8 mouse cellular contexts compared by ENCODE assay signal in the genomic region with DNA sequence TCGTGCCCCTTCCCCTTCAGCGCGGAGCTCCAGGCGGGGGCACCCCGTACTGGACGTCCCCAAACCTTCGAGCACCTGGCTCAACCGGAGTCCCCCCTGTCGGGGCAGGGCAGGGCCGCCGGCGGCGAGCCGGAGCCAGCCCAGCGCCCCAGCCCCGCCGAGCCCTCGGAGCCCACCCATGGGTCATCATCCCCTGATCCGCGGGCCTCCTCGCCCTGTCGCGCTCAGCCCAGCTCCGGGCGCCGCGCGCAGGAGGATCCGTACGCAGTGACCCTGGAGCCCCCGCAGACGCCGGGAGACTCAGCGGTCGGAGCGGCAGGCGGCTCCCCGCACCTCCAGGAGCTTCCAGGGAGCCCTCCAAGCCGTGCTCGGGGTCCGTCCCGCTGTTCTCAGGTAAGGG. TPM values are rescaled to one million over a fixed set of nuclear protein-coding genes. Genes with fewer than 3 reads are reported as not detected.
A peak's percentile ranks its signal among the peaks of the same experiment; 100 is the strongest.
DNase-seq lines count a peak whose midpoint lies in the region; ATAC-seq and TF ChIP-seq lines count a peak whose summit lies in the region.

A gene (plus strand): TSS at position 259 of the 400 bp plus-strand sequence.

- TF ChIP-seq CTCF in thymus, adult 2 months (IDR thresholded peaks at IDR 0.05; ENCODE audit: borderline replicate concordance, control insufficient read depth, extremely low read depth, insufficient read depth, low read length, poor library complexity): no peak

- no peaks in the 10 kb centered on the region for H3K9me3 ChIP-seq in hindbrain, embryonic 13.5 days
- H3K9me3 ChIP-seq in liver, embryonic 15.5 days (replicated peaks): no peaks in the 10 kb centered on the region

- peak within 1 kb of the TSS; percentile 96 for H3K4me2 ChIP-seq in hindbrain, embryonic 13.5 days
- H3K4me2 ChIP-seq in liver, embryonic 15.5 days: peak within 1 kb of the TSS; percentile 72

- DNase-seq in heart, adult 11 months: peak; percentile 92
- no peak for DNase-seq in heart, postnatal 25 days (ENCODE audit: low spot score)
- DNase-seq in thymus, adult 2 months: no peak
- DNase-seq in thymus, postnatal 36 days: no peak
- DNase-seq in urinary bladder, adult 2 months (ENCODE audit: low spot score): no peak
- DNase-seq in right cerebral cortex, postnatal 10 days (ENCODE audit: low spot score in 2 of 2): no peak

- ATAC-seq in hindbrain, embryonic 13.5 days (ENCODE audit: low FRiP score): peak; percentile 3
- no peak for ATAC-seq in liver, embryonic 15.5 days (ENCODE audit: insufficient read depth)

- H3K27me3 ChIP-seq in thymus, adult 2 months (ENCODE audit: control insufficient read depth, insufficient read depth, low read length): peaks cover 14% of the 10 kb centered on the region
- peaks cover 88% of the 10 kb centered on the region for H3K27me3 ChIP-seq in hindbrain, embryonic 13.5 days
- peaks cover 76% of the 10 kb centered on the region for H3K27me3 ChIP-seq in liver, embryonic 15.5 days

- intact Hi-C loops in heart, postnatal 25 days (cut with DNase I): no loop called here

- 3% methylated on average over 42 of the region's 42 CpGs for WGBS in thymus, adult 2 months
- 2% methylated on average over 42 of the region's 42 CpGs for WGBS in hindbrain, embryonic 13.5 days
- WGBS in liver, embryonic 15.5 days (ENCODE audit: insufficient replicate concordance): 3% methylated on average over 42 of the region's 42 CpGs

- no peaks in the 10 kb centered on the region for H3K36me3 ChIP-seq in thymus, adult 2 months (ENCODE audit: control insufficient read depth, insufficient read depth, low read length)
- no peaks in the 10 kb centered on the region for H3K36me3 ChIP-seq in hindbrain, embryonic 13.5 days
- H3K36me3 ChIP-seq in liver, embryonic 15.5 days (replicated peaks): no peaks in the 10 kb centered on the region

- TF ChIP-seq POLR2A in thymus, adult 2 months (IDR thresholded peaks at IDR 0.05; ENCODE audit: control insufficient read depth, extremely low read depth, insufficient read depth, low read length, poor library complexity): no peak

- no peak within 1 kb of the TSS for H3K27ac ChIP-seq in thymus, adult 2 months (ENCODE audit: control insufficient read depth, insufficient read depth, low read length)
- no peak within 1 kb of the TSS for H3K27ac ChIP-seq in hindbrain, embryonic 13.5 days
- no peak within 1 kb of the TSS for H3K27ac ChIP-seq in liver, embryonic 15.5 days (replicated peaks)

- H3K9ac ChIP-seq in hindbrain, embryonic 13.5 days: peak within 1 kb of the TSS; percentile 69
- H3K9ac ChIP-seq in liver, embryonic 15.5 days: no peak within 1 kb of the TSS

- peaks cover 14% of the 10 kb centered on the region for H3K4me1 ChIP-seq in thymus, adult 2 months (replicated peaks; ENCODE audit: control insufficient read depth, insufficient read depth, low read length)
- H3K4me1 ChIP-seq in hindbrain, embryonic 13.5 days (replicated peaks): peaks cover 15% of the 10 kb centered on the region
- H3K4me1 ChIP-seq in liver, embryonic 15.5 days (replicated peaks): peaks cover 15% of the 10 kb centered on the region

- H3K4me3 ChIP-seq in thymus, adult 2 months (ENCODE audit: control insufficient read depth, insufficient read depth, low read length): peak within 1 kb of the TSS; percentile 58
- H3K4me3 ChIP-seq in hindbrain, embryonic 13.5 days: peak within 1 kb of the TSS; percentile 56
- H3K4me3 ChIP-seq in liver, embryonic 15.5 days (replicated peaks): peak within 1 kb of the TSS; percentile 50

RNA-seq across cellular contexts. Expression of the gene that starts here (rescaled TPM):
- 1 to 10 TPM; 3.1 to 3.8 TPM for total RNA-seq in heart, postnatal 25 days (2021)
- 2.1 and 2.4 TPM in 2 replicates for polyA plus RNA-seq in thymus, adult 2 months (2012; rRNA removed)
- polyA plus RNA-seq in hindbrain, embryonic 13.5 days (2015; fragmentation: Nextera tagmentation; extraction: Ambion mirVana): 1.0 and 2.1 TPM in 2 replicates
- not detected in 2 replicates for polyA plus RNA-seq in liver, embryonic 15.5 days (2015; fragmentation: Nextera tagmentation; extraction: Ambion mirVana)
- polyA plus RNA-seq in urinary bladder, adult 2 months (2012; rRNA removed): 6.9 and 13.6 TPM in 2 replicates
